Mouse (Mus musculus) kidney, postnatal 36 days (tissue): ENCODE measurements around the gene Tmem121.

Source experiments
- DNase-seq, 2 experiments: peaks; one replicate each; pipeline ENCODE4 v3.0.0; 2021 to 2022; ENCODE audit warnings: mixed read lengths in 2 of 2

Gene Tmem121

GRCm38 (mm10) chr12:113185442-113186291 lies at the start of gene Tmem121:
TSS of gene Tmem121 (plus strand) at chr12:113185930.
- peak; percentile 4 to 22 for DNase-seq

GRCm38 (mm10) chr12:113136492-113137020 lies 49.2 kb upstream of the Tmem121 start:
- no peak for DNase-seq

- no peak for DNase-seq
These were observed 48.2 kb upstream of the Tmem121 start for GRCm38 (mm10) chr12:113137260-113138213.

GRCm38 (mm10) chr12:113138291-113138690 lies 47.4 kb upstream of the Tmem121 start:
- DNase-seq: no peak

- DNase-seq: peak; percentile 58 to 66
These were observed 46.5 kb upstream of the Tmem121 start for GRCm38 (mm10) chr12:113138901-113139864.

- DNase-seq: peak; percentile 91 to 93
These were observed 45.7 kb upstream of the Tmem121 start, which contains the start of gene Crip2 for GRCm38 (mm10) chr12:113139908-113140615. TSS of gene Crip2 (plus strand) at chr12:113140236.

- peak; percentile 46 to 61 for DNase-seq
These were observed 44.9 kb upstream of the Tmem121 start for GRCm38 (mm10) chr12:113140616-113141411.

GRCm38 (mm10) chr12:113141531-113141973 lies 44.2 kb upstream of the Tmem121 start:
- peak; percentile 74 to 80 for DNase-seq

- DNase-seq: peak; percentile 86 to 90
These were observed 43.4 kb upstream of the Tmem121 start for GRCm38 (mm10) chr12:113142021-113142975.

GRCm38 (mm10) chr12:113143164-113143563 lies 42.6 kb upstream of the Tmem121 start:
- peak; percentile 25 to 34 for DNase-seq

GRCm38 (mm10) chr12:113144001-113144756 lies 41.6 kb upstream of the Tmem121 start:
- peak; percentile 54 to 72 for DNase-seq

- no peak for DNase-seq
These were observed 40.8 kb upstream of the Tmem121 start for GRCm38 (mm10) chr12:113144886-113145285.

- DNase-seq: no peak
These were observed 40.1 kb upstream of the Tmem121 start for GRCm38 (mm10) chr12:113145591-113145990.

GRCm38 (mm10) chr12:113146112-113147057 lies 39.3 kb upstream of the Tmem121 start, which contains the start of gene Crip1:
TSS of gene Crip1 (plus strand) at chr12:113146316.
- DNase-seq: peak; percentile 77 to 91

GRCm38 (mm10) chr12:113147481-113147880 lies 38.2 kb upstream of the Tmem121 start:
- peak in 1 of 2 experiments; percentile 24 for DNase-seq

GRCm38 (mm10) chr12:113148381-113149035 lies 37.2 kb upstream of the Tmem121 start:
- peak; percentile 34 to 60 for DNase-seq
